Mouse (Mus musculus): ENCODE measurements around the gene Atg9b. TPM values are rescaled to one million over a fixed set of nuclear protein-coding genes. Genes with fewer than 3 reads are reported as not detected.
A peak's percentile ranks its signal among the peaks of the same experiment; 100 is the strongest.

The Atg9b gene
- 0.54 and 0.89 TPM in 2 replicates for polyA plus RNA-seq (2014; fragmentation: Nextera tagmentation; extraction: Ambion mirVana)

DNA sequence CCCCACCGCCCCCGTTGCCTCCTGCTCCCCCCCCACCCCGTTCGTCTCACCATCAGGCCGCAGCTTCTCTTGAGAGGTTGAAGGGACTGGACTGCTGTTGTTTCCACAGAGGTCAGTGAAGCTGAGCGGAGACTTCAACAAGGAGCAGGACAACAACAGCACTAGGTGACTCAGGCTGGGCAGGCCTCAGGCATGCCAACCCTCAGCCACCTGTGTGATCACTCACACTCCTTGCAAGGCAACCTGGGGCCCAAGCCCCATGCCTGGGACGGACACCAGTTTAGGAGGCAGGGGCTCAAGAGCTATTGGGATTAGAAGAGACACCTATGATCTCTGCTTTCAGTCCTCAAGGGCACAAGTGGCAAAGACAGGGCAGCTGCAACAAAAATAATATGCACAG lies at the start of gene Atg9b:
Atg9b (minus strand) TSS at position 280 of the 400 bp plus-strand sequence.
- DNase-seq (ENCODE audit: low spot score) (no peak), ATAC-seq (ENCODE audit: insufficient read depth, low FRiP score, low TSS enrichment) (no peak)
- no peak within 1 kb of the TSS for H3K9ac ChIP-seq (ENCODE audit: low read length)
- no peak within 1 kb of the TSS for H3K27ac ChIP-seq (ENCODE audit: low read depth, low read length)
- H3K4me2 ChIP-seq (ENCODE audit: low read depth): no peak within 1 kb of the TSS
- no peak within 1 kb of the TSS for H3K4me3 ChIP-seq (ENCODE audit: low read depth, low read length)
- H3K36me3 ChIP-seq (ENCODE audit: control insufficient read depth, insufficient read depth, low read length): no peaks in the 10 kb centered on the region
- 84% methylated on average over 7 of the region's 7 CpGs for WGBS
- peaks cover 13% of the 10 kb centered on the region for H3K4me1 ChIP-seq (ENCODE audit: control insufficient read depth, insufficient read depth, low read length)
- H3K27me3 ChIP-seq (ENCODE audit: control insufficient read depth, insufficient read depth, low read length): peaks cover 18% of the 10 kb centered on the region
- no peaks in the 10 kb centered on the region for H3K9me3 ChIP-seq (ENCODE audit: control insufficient read depth, low read length)

DNA sequence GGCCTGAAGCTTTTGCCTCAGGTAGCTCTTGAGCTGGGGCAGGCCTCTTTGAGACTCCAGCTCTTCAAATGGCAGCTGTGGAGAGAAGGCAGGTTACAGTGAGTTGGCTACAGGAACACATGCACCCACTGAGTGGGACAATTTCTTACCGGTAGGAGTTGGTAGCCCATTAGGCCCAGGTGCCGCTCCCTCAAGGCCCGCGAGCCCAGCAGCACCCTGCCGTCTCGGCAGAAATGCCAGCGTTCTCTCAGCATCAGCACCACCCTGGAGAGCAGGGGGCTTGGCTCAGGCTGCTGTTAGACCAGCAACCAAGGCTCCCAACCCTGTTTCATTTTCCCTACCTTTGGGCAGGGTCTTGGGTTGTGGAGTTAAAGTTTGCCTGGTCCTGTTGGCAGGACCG lies 49.2 kb upstream of the Atg9b start:
- Histone ChIP-seq H3K27me3 (ENCODE audit: control insufficient read depth, insufficient read depth, low read length) (no peaks in the 10 kb centered on the region), H3K36me3 (ENCODE audit: control insufficient read depth, insufficient read depth, low read length) (peaks cover 11% of the 10 kb centered on the region), H3K9me3 (ENCODE audit: control insufficient read depth, low read length) (no peaks in the 10 kb centered on the region), H3K9ac (ENCODE audit: low read length) (no peak overlapping the region), H3K4me1 (ENCODE audit: control insufficient read depth, insufficient read depth, low read length) (peaks cover 13% of the 10 kb centered on the region), H3K27ac (ENCODE audit: low read depth, low read length) (no peak overlapping the region), H3K4me2 (ENCODE audit: low read depth) (no peak overlapping the region), H3K4me3 (ENCODE audit: low read depth, low read length) (no peak overlapping the region)
- DNase-seq (ENCODE audit: low spot score) (no peak), ATAC-seq (ENCODE audit: insufficient read depth, low FRiP score, low TSS enrichment) (no peak)
- WGBS: 89% methylated on average over 8 of the region's 8 CpGs

DNA sequence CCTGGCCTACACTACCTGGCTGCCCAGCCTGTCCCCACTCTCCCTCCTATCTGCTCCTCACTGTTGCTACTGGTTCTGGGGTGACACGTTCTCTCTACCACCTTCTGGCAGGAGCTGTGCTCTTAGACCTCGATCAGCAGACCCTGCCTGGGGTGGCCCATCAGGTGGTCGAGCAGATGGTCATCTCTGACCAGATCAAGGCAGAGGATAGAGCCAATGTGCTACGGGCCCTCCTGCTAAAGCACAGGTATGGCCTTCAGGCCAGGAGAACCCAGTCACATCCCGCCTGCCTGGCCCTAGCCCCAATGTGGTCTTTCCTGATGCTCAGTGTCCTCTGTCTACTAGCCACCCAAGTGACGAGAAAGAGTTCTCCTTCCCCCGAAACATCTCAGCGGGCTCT lies 42.0 kb upstream of the Atg9b start:
- no peak overlapping the region for H3K4me2 ChIP-seq (ENCODE audit: low read depth)
- no peaks in the 10 kb centered on the region for H3K27me3 ChIP-seq (ENCODE audit: control insufficient read depth, insufficient read depth, low read length)
- 88% methylated on average over 8 of the region's 8 CpGs for WGBS
- no peak overlapping the region for H3K27ac ChIP-seq (ENCODE audit: low read depth, low read length)
- DNase-seq (ENCODE audit: low spot score) (no peak), ATAC-seq (ENCODE audit: insufficient read depth, low FRiP score, low TSS enrichment) (no peak)
- H3K9ac ChIP-seq (ENCODE audit: low read length): no peak overlapping the region
- H3K4me3 ChIP-seq (ENCODE audit: low read depth, low read length): no peak overlapping the region
- H3K4me1 ChIP-seq (ENCODE audit: control insufficient read depth, insufficient read depth, low read length): no peaks in the 10 kb centered on the region
- peaks cover 11% of the 10 kb centered on the region for H3K36me3 ChIP-seq (ENCODE audit: control insufficient read depth, insufficient read depth, low read length)
- no peaks in the 10 kb centered on the region for H3K9me3 ChIP-seq (ENCODE audit: control insufficient read depth, low read length)

DNA sequence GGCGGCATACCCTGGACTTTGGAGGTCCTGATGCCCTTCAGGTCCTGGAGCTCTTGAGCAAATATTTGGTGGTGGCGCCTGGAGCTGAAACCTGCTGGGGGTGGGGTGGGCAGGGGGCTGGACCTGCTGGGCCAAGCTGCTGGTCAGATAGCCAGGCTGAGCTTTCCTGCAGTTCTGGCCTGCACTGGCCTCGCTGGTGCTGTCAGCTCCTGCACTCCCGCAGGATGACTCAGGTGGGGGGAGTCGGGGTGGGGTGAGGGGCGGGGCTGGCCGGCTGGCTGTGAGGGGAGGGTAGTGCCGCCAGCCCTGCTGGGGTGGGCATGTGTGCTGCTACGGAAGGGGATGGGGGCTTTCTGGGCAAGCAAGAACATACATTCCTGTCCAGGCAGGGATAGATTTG lies 36.7 kb upstream of the Atg9b start:
- Histone ChIP-seq H3K27ac (ENCODE audit: low read depth, low read length) (no peak overlapping the region), H3K4me1 (ENCODE audit: control insufficient read depth, insufficient read depth, low read length) (peaks cover 28% of the 10 kb centered on the region), H3K4me2 (ENCODE audit: low read depth) (no peak overlapping the region), H3K9ac (ENCODE audit: low read length) (peak overlapping the region; percentile 10; the same call in 1 of the 2 replicates), H3K9me3 (ENCODE audit: control insufficient read depth, low read length) (no peaks in the 10 kb centered on the region), H3K4me3 (ENCODE audit: low read depth, low read length) (no peak overlapping the region), H3K36me3 (ENCODE audit: control insufficient read depth, insufficient read depth, low read length) (peaks cover 6% of the 10 kb centered on the region), H3K27me3 (ENCODE audit: control insufficient read depth, insufficient read depth, low read length) (no peaks in the 10 kb centered on the region)
- DNase-seq (ENCODE audit: low spot score): no peak
- 7% methylated on average over 9 of the region's 9 CpGs for WGBS
- ATAC-seq (ENCODE audit: insufficient read depth, low FRiP score, low TSS enrichment): no peak

DNA sequence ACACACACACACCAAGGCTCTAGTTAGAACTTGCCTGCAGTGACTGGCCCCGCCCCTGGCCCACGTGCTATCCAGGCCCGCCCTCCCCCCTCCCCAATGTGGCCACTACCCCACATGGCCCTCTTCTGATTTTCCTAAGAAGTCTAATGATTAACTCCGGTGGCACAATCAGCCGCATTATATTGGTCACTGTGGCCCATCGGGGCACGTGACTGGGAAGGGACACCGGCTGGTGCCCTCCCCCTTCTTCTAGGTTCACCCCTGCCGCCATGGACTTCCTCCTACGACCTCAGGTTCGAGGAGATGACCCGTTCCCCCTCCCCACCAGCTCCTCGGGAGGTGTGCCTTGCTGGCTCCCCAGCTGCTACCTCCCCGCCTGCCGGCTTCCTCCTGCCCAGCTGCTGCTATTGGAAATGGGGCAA lies 36.0 kb upstream of the Atg9b start:
- ATAC-seq (ENCODE audit: insufficient read depth, low FRiP score, low TSS enrichment): no peak
- H3K4me2 ChIP-seq (ENCODE audit: low read depth): peak overlapping the region; percentile 19
- no peaks in the 10 kb centered on the region for H3K27me3 ChIP-seq (ENCODE audit: control insufficient read depth, insufficient read depth, low read length)
- peaks cover 28% of the 10 kb centered on the region for H3K4me1 ChIP-seq (ENCODE audit: control insufficient read depth, insufficient read depth, low read length)
- H3K27ac ChIP-seq (ENCODE audit: low read depth, low read length): no peak overlapping the region
- no peaks in the 10 kb centered on the region for H3K9me3 ChIP-seq (ENCODE audit: control insufficient read depth, low read length)
- H3K4me3 ChIP-seq (ENCODE audit: low read depth, low read length): no peak overlapping the region
- 2% methylated on average over 15 of the region's 15 CpGs for WGBS
- peaks cover 6% of the 10 kb centered on the region for H3K36me3 ChIP-seq (ENCODE audit: control insufficient read depth, insufficient read depth, low read length)
- peak; percentile 44 for DNase-seq (ENCODE audit: low spot score)
- peak overlapping the region; percentile 10; the same call in 1 of the 2 replicates for H3K9ac ChIP-seq (ENCODE audit: low read length)

DNA sequence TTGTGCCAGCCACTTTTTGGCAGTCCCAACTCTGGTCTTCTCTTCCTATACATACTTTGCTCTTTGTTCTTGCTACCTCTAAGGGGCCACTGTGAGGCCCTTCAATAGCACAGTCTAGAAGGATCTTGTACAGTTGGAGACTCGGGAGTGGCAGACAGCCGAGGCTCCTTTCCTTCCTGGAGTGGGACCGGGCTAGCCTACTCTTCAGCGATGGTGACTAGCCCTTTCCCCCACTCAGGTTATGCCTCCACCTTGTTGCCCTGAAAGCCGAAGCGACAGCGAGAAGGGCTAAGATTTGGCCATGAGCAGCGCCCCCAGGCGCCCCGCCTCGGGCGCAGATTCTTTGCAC lies 35.3 kb upstream of the Atg9b start:
- H3K27me3 ChIP-seq (ENCODE audit: control insufficient read depth, insufficient read depth, low read length): no peaks in the 10 kb centered on the region
- peaks cover 34% of the 10 kb centered on the region for H3K4me1 ChIP-seq (ENCODE audit: control insufficient read depth, insufficient read depth, low read length)
- no peak overlapping the region for H3K27ac ChIP-seq (ENCODE audit: low read depth, low read length)
- H3K9me3 ChIP-seq (ENCODE audit: control insufficient read depth, low read length): no peaks in the 10 kb centered on the region
- H3K4me2 ChIP-seq (ENCODE audit: low read depth): peak overlapping the region; percentile 78; the same call in 1 of the 2 replicates
- no peak overlapping the region; the same call in 1 of the 2 replicates for H3K9ac ChIP-seq (ENCODE audit: low read length)
- 16% methylated on average over 12 of the region's 12 CpGs for WGBS
- H3K4me3 ChIP-seq (ENCODE audit: low read depth, low read length): no peak overlapping the region
- no peak for ATAC-seq (ENCODE audit: insufficient read depth, low FRiP score, low TSS enrichment)
- H3K36me3 ChIP-seq (ENCODE audit: control insufficient read depth, insufficient read depth, low read length): peaks cover 6% of the 10 kb centered on the region
- no peak for DNase-seq (ENCODE audit: low spot score)

DNA sequence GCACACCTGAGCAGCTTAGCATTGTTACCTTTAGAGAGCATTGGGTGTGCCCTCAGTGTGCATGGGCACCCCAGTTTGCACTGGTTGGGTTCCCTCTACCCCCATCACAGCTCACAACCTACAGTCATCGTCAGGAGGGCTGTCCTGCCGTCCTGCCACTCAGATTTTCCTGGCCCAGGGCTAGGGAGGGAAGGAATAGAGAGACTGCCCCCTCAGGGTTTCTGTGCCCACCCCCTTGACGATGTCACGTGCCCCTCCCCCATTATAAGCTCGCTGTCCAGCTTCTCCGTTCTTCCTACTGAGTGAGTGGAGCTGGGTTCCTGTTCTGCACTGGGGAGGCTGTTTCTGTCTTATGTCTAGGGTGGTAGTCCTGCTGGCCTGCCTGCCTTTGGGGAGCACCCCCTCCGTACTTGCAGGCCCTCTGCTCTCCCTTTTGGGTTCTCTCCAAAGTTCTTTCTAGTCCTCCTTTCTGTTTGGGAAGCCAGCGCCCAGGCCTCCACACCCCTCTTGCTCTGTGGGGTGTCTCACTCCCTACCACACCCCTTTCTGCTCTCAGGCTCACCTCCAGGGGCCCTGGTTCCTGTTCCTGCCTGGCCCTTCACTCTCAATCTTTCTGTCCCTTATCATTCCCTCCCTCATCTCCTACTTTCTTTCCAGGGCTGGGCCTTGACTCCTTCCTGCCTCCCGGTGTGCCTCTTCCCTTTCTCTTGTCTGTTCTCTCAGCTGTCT lies 34.8 kb upstream of the Atg9b start:
- Histone ChIP-seq H3K4me3 (ENCODE audit: low read depth, low read length) (peak overlapping the region; percentile 6; the same call in 1 of the 2 replicates), H3K27me3 (ENCODE audit: control insufficient read depth, insufficient read depth, low read length) (no peaks in the 10 kb centered on the region), H3K9me3 (ENCODE audit: control insufficient read depth, low read length) (no peaks in the 10 kb centered on the region), H3K4me1 (ENCODE audit: control insufficient read depth, insufficient read depth, low read length) (peaks cover 36% of the 10 kb centered on the region), H3K36me3 (ENCODE audit: control insufficient read depth, insufficient read depth, low read length) (peaks cover 5% of the 10 kb centered on the region), H3K27ac (ENCODE audit: low read depth, low read length) (no peak overlapping the region), H3K4me2 (ENCODE audit: low read depth) (peak overlapping the region; percentile 78), H3K9ac (ENCODE audit: low read length) (peak overlapping the region; percentile 26; the same call in 1 of the 2 replicates)
- WGBS: 10% methylated on average over 9 of the region's 9 CpGs
- no peak for ATAC-seq (ENCODE audit: insufficient read depth, low FRiP score, low TSS enrichment)
- no peak for DNase-seq (ENCODE audit: low spot score)

DNA sequence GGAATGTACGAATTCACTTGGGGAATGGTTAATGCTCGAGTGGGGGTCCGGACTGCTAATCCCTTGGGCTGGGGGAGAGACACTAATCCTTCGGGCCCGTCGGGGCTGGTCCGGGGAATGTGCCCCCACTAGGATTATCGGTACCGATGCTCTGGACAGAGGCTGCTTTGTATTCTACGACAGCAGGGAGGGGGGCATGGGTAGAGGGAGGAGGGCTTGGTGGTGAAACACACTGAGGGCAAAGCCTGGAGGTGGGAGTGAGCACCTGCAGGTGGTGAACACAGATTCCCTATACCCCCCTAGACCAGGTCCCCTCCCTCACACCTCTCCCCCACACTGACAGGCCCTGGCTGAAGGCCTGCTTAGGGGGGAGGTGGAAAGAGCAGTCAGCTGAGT lies 34.1 kb upstream of the Atg9b start:
- H3K9me3 ChIP-seq (ENCODE audit: control insufficient read depth, low read length): no peaks in the 10 kb centered on the region
- H3K27ac ChIP-seq (ENCODE audit: low read depth, low read length): no peak overlapping the region
- H3K9ac ChIP-seq (ENCODE audit: low read length): peak overlapping the region; percentile 26; the same call in 1 of the 2 replicates
- 1% methylated on average over 10 of the region's 10 CpGs for WGBS
- H3K36me3 ChIP-seq (ENCODE audit: control insufficient read depth, insufficient read depth, low read length): peaks cover 2% of the 10 kb centered on the region
- no peaks in the 10 kb centered on the region for H3K27me3 ChIP-seq (ENCODE audit: control insufficient read depth, insufficient read depth, low read length)
- peak overlapping the region; percentile 54 for H3K4me3 ChIP-seq (ENCODE audit: low read depth, low read length)
- ATAC-seq (ENCODE audit: insufficient read depth, low FRiP score, low TSS enrichment) (no peak), DNase-seq (ENCODE audit: low spot score) (no peak)
- H3K4me1 ChIP-seq (ENCODE audit: control insufficient read depth, insufficient read depth, low read length): peaks cover 36% of the 10 kb centered on the region
- peak overlapping the region; percentile 78 for H3K4me2 ChIP-seq (ENCODE audit: low read depth)

DNA sequence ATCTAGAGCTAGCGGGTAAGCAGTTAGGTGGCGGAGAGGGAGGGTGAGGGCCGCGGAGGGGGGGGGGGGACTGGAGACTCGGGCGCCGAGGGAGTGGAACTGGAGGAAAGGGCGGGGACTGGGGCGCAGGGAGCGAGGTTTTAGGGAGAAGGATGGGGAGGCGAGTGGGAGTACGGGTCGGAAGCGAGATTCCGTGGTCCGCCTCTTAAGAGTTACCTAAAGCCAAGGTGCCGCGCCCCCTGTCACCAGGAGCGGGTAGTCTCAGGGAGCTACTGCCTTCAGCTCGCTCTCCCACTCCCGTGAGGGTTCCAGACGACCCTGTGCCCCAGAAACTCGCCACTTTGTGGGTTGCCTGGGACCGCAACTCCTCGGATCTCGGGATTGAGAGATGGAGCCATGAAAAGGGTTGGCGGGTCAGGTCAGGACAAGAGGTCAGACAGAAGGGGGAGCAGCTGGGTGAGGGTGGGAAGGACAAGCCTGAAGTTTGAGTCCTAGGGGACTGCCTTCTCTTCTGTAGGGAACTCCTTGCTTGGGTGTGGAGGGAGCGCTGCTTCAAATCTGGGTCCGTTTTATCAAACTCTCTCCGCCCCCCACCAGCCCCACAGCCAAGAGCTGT lies 33.6 kb upstream of the Atg9b start:
- Histone ChIP-seq H3K4me2 (ENCODE audit: low read depth) (peak overlapping the region; percentile 78), H3K27me3 (ENCODE audit: control insufficient read depth, insufficient read depth, low read length) (no peaks in the 10 kb centered on the region), H3K27ac (ENCODE audit: low read depth, low read length) (peak overlapping the region; percentile 29; the same call in 1 of the 2 replicates), H3K4me1 (ENCODE audit: control insufficient read depth, insufficient read depth, low read length) (peaks cover 36% of the 10 kb centered on the region), H3K9ac (ENCODE audit: low read length) (peak overlapping the region; percentile 58), H3K36me3 (ENCODE audit: control insufficient read depth, insufficient read depth, low read length) (no peaks in the 10 kb centered on the region; the same call in 1 of the 2 replicates), H3K4me3 (ENCODE audit: low read depth, low read length) (peak overlapping the region; percentile 54), H3K9me3 (ENCODE audit: control insufficient read depth, low read length) (no peaks in the 10 kb centered on the region)
- ATAC-seq (ENCODE audit: insufficient read depth, low FRiP score, low TSS enrichment): no peak
- peak; percentile 66 for DNase-seq (ENCODE audit: low spot score)
- 1% methylated on average over 21 of the region's 30 CpGs for WGBS

All from neural tube, embryonic 11.5 days (tissue).